Mouse (Mus musculus) hindlimb bud, embryonic 11.5 days (tissue): ENCODE results near the gene Unc13b.

Experiments used
- DNase-seq: peaks from one replicate; pipeline ENCODE4 v3.0.0-alpha.2; 2012; ENCODE audit warnings: low read depth, low spot score; ENCODE audit errors: extremely low spot score

Gene Unc13b

DNA sequence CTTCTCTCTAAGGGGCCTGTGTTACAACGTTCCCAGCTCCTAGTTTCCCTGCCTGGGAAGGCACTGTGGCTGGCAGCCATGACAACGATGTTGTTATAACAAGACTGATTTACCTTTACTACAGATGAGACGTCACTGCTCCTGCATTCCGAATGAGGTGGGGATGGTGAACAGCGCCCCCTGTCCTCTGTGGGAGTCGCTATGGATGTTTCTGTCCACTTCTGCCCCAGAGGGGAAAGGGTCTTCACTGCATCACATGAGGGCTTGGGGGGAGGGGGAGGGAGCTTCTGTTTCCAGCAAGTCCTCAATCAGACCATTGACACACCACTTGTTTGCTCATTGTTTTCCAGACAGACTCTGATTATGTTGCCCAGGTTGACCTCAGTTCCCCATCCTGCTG is 235.2 kb downstream of the Unc13b start:
- DNase-seq, result no peak

DNA sequence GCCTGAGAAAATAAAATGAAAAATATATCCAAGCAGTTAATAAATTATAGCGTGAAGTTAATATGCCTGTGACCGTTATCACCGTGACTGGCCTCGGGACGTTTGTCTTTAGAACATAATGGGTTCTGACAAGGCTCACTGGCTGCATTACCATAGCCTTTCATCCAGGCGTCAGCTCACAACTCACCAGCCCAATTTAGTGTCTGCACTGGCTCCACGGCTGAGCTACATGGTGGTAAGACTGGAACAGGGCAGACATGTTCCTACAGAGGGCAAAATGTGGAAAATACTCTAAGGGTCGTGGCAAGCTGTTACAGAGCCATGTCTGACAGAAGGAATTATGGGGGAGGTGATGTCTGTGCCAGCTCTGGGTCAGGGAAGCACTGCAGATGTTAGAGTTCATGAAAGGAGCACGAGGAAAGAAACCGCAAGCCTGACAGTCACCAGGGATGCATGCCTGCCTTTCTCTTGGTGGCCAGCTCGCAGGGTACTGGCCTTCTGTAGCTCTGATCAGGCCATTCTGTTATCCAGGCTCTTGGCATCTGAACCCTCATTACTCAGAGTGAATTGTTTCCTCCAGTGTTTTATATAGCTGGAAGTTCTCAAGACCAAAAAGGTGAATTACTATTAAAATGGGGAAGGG is 251.1 kb downstream of the Unc13b start:
- DNase-seq, result no peak
